Mouse (Mus musculus) hematopoietic stem cell, adult 5-6 weeks (primary cell): Measurements from ENCODE around the gene Rubcn. TPM values are rescaled to one million over a fixed set of nuclear protein-coding genes. Genes with fewer than 3 reads are reported as not detected.

Experiments used
- ATAC-seq, 2 experiments: fragments of 125-278 bp in 1 of 2; replicated peaks in 1 of 2; 2 replicates each; pipeline ENCODE4 v1.8.0; 2016 to 2017; ENCODE audit warnings: inconsistent platforms in 2 of 2, mild to moderate bottlenecking in 2 of 2, moderate number of reproducible peaks in 2 of 2, low read depth in 1 of 2, moderate TSS enrichment in 1 of 2; ENCODE audit not compliant: low FRiP score in 2 of 2, poor library complexity in 2 of 2, severe bottlenecking in 2 of 2, insufficient read depth in 1 of 2, low TSS enrichment in 1 of 2
- total RNA-seq: library from RNA; stranded (forward); fragments of 172-1452, 232-1000 nt; gene quantifications from 2 replicates; pipeline ENCODE4 v1.2.3, GENCODE M21; 2017

Gene Rubcn
- total RNA-seq, 1 experiment from 2014 or later, result 12.9 TPM

- ATAC-seq, result no peak
These were observed 48.5 kb downstream of the Rubcn start for GRCm38 (mm10) chr16:32829104-32829503.

- no peak for ATAC-seq
These were observed 51.0 kb downstream of the Rubcn start for GRCm38 (mm10) chr16:32826521-32826920.

DNA sequence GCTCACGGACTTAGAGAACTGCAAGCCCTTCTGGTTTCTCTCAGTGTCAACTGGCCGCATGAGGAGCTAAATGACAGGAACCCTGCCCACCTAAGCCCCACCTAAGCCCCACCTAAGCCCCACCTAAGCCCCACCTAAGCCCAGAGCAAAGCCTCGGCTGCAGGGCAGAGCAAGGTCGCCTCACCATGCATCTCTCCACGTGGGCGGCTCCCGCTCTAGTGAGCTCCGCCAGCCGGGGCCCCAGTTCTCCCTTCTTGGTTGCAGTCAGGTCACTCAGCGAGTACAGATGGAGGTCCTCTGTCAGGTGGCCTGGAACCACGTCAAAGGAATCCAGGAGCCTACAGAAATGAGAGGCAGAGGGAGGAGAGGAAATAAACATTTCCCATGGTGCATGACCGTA is 52.2 kb downstream of the Rubcn start:
- ATAC-seq, result no peak

- ATAC-seq, result no peak
These were observed 53.5 kb downstream of the Rubcn start for GRCm38 (mm10) chr16:32824061-32824460.

- no peak for ATAC-seq
These were observed 54.1 kb downstream of the Rubcn start for GRCm38 (mm10) chr16:32823487-32823886.

- ATAC-seq, result no peak
These were observed 54.7 kb downstream of the Rubcn start for GRCm38 (mm10) chr16:32822881-32823280.

- no peak for ATAC-seq
These were observed 55.1 kb downstream of the Rubcn start for GRCm38 (mm10) chr16:32822450-32822827.

GRCm38 (mm10) chr16:32821772-32822449 is 55.7 kb downstream of the Rubcn start:
- ATAC-seq, result no peak

DNA sequence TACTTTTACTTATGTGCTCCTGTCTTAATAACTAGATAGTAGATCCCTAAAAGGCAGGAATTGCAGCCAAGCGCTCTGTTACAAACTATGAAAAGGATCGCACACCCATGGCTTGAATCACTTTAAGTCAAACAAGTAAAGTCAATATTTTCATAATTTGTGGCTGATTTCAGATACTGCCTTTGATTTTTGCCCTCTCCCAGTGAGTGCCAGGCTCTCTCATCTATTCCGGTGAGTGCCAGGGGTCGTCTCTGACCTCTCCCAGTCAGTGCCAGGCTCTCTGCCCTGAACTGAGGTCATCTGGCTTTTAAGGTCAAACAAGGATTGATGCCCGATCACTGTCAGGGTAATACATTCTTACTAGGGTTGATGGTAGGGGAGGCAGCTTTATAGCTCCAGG is 59.1 kb downstream of the Rubcn start:
- ATAC-seq, result no peak

DNA sequence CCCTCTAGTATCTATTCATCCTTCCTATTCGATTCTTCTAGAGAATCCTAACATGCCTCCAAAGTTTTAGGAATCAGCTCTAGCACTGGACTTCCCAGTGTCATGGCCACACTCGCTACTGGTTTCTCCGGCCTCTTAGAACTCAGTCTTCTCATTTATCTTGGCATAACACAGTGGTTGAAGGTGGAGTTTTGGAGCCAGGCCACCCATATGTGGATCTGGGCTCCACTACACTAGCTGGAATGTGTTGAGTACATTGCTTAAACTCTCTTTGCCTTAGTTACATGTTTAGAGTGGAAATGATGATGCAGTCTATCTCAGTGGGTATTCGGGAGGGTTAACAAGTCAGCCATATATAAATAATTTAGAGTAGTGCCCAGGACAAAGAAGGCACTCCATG is 59.5 kb downstream of the Rubcn start:
- ATAC-seq, result no peak

GRCm38 (mm10) chr16:32815160-32815605 is 62.4 kb downstream of the Rubcn start:
- no peak for ATAC-seq

GRCm38 (mm10) chr16:32814539-32814938 is 63.0 kb downstream of the Rubcn start:
- no peak for ATAC-seq

DNA sequence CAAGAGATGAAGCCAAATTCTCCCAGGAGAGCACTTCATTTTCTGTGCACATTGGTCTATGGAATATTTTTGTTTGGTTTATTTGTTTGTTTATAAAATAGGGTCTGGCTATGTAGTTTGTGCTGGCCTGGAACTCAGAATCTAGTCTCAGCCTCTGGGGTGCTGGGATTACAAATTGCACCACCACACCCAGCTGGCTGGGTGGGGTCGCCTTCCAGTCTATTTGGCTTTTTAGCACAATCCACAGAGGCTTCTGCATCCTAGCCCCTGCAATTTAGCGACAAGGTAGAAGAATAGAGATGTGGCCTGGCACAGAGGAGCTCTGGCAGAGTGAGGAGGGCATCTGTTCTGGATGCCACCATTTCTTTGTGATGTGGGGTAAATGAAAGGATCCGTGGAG is 63.8 kb downstream of the Rubcn start:
- ATAC-seq, result no peak

DNA sequence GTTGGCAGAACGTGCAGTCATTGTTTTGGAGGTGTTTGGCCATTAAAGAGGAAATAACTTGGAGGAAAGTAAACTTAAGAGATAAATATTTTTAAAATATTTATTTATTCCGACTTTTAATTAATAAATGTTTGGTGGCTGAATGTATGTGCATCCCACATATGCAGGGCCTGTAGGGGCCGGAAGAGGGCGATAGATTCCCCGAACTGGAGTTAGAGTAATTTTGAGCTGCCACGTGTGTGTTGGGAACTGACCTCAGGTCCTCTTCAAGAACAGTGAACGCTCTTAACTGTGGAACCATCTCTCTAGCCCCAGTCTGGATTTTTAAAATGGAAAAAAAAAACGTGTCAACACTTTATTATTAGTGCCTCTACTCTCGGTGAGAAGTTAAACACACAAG is 64.2 kb downstream of the Rubcn start:
- ATAC-seq, result no peak

- ATAC-seq, result peak; percentile 69 to 87
These were observed 64.6 kb downstream of the Rubcn start for GRCm38 (mm10) chr16:32812888-32813361.

GRCm38 (mm10) chr16:32810321-32810720 is 67.2 kb downstream of the Rubcn start, which contains the start of gene Smbd1:
Gene Smbd1 (minus strand): TSS chr16:32810477.
- no peak for ATAC-seq

DNA sequence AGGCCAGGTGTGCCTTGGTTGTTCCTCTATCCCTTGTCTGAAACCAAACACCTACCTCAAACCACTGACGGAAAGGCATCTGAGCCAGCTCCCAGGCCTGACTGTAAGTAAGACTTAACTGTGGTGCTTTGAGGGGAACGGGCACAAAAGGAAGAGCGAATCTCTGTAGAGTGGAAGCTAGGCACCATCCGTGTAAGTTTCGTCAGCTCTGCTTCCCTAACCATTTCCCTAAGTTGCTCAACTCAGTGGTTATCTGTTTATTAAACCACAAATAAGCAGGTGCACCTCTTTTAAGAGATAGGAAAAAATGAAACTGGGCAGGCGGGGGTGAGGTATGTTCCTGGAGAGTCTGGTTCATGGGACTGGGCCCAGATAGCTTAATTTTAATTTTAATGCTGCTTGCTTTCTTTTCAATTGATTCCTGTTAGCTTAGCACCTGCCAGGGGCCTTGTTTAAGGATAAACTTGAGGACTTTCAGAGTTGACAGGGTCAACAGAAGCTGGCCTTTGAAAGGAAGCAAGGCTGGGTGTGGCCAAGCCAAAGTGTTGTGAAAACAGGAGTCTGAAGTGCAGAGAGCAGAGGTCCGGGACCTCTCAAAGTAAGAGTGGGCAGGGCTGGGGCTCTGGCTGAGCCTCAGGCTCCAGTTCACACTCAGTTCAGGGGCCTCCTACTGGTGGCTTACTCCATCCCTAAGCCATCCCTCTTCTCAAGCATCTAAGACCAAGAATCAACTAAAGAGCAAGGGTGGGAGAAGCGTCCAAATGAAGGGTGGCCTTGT is 70.0 kb downstream of the Rubcn start:
- ATAC-seq, result no peak

- ATAC-seq, result no peak
These were observed 72.4 kb downstream of the Rubcn start for GRCm38 (mm10) chr16:32805151-32805550.

DNA sequence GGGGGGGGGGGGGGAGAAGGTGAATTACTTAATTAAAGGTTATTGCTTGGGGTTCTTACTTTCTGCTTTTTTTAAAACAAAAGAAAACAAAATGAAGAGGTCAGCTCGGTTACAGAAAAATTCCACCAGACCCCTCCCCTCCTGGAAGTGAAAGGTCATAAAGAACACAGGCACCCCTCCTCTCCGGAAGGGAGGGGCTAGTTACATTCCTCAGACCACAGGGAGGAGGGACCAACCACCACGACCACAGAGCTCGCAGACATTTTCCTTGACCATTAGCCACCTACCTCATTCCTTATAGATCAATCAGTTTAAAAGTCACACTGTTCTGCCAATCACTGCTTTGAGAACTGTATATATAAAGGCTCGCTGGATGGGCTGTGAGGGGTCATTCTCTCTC is 73.7 kb downstream of the Rubcn start:
- ATAC-seq, result no peak
